Mouse (Mus musculus) testis, postnatal 14 days (tissue): ENCODE measurements around the gene Tmem120b.
"Not testable (repeated sequence)": the region's sequence is repeated elsewhere in the genome, so short reads cannot be mapped to it uniquely, and the experiment has no call there.

Source experiments
- DNase-seq: peaks from one replicate; pipeline ENCODE4 v3.0.0; 2021; ENCODE audit warnings: low spot score

Gene Tmem120b

DNA sequence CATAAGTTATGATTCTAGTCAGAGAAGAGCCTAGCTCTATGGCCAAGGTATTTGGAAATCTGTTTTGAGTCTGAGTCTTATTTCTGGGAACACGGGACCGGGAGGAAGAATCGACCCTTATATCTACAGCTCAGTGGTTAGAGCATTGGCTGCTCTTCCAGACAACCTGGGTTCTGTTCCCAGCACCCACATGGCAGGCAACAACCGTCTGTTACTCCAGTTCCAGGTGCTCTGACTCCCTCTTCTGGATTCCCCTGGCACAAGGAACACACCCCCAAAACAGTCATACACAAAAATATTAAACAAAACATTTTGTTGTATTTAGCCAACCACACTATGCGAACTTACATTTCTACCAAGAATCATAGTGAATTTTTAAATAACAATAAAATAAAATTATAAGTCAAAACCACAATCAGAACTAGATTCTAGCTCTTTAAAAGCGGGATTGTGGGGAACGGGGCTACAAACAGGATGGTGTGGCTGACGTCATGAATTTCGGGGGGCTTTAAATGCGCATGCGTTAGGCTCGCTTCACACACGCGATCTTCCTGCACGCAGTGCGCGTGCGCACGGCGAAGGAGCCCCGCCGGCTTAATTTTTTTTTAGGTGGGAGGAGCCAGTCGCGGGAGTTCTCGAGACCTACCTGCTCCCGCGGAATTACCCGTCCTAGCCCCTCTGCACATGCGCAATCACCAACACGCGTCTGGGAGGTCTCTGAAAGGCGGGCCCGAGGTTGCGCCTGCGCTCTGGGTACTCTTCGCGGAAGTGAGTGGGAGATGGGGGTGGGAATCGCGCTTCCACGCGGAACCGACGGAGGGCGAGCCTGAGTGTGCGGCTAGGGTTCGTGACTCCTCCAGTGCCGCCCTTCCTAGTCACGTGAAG lies 10.6 kb upstream of the Tmem120b start:
- peak; percentile 100 for DNase-seq

- DNase-seq: no peak
Observed at GRCm38 (mm10) chr5:123058251-123059102, 9.7 kb upstream of the Tmem120b start.

- DNase-seq: no peak
Observed at GRCm38 (mm10) chr5:123059757-123060520, 8.3 kb upstream of the Tmem120b start.

GRCm38 (mm10) chr5:123060706-123061401 lies 7.4 kb upstream of the Tmem120b start:
- no peak for DNase-seq

DNA sequence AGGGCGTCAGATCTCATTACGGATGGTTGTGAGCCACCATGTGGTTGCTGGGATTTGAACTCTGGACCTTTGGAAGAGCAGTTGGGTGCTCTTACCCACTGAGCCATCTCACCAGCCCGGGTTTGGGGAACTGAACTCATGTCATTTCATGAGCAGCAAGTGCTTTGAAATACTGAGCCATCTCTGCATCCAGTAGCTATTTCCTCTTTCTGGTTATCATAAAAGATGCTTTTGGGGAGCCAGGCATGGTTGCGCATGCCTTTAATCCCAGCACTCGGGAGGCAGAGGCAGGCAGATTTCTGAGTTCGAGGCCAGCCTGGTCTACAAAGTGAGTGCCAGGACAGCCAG lies 6.8 kb upstream of the Tmem120b start:
- DNase-seq: not testable (repeated sequence)

GRCm38 (mm10) chr5:123063141-123063540 lies 5.1 kb upstream of the Tmem120b start:
- DNase-seq: no peak

DNA sequence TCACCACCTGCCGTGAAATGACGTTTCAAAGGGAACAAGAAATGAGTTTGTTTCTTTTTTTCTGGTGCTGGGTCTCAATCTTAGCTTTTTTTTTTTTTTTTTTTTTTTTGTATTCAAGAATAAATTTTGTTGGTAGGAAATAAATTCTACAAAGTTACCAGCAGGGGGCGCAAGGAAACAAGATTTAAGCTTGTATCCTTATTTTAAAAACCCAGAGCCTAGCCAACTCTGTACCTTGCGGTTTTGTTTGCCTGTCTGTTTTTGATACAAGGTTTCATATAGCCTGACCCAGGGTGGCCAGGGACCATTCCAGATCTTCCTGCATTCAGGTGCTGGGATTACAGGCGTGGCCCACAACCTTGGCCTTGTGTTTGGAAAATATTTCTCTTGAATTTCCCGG lies 4.0 kb upstream of the Tmem120b start:
- peak; percentile 78 for DNase-seq

- no peak for DNase-seq
Observed at GRCm38 (mm10) chr5:123067395-123067995, 720 bp upstream of the Tmem120b start.

- DNase-seq: no peak
Observed at GRCm38 (mm10) chr5:123068714-123069113, 499 bp downstream of the Tmem120b start.

DNA sequence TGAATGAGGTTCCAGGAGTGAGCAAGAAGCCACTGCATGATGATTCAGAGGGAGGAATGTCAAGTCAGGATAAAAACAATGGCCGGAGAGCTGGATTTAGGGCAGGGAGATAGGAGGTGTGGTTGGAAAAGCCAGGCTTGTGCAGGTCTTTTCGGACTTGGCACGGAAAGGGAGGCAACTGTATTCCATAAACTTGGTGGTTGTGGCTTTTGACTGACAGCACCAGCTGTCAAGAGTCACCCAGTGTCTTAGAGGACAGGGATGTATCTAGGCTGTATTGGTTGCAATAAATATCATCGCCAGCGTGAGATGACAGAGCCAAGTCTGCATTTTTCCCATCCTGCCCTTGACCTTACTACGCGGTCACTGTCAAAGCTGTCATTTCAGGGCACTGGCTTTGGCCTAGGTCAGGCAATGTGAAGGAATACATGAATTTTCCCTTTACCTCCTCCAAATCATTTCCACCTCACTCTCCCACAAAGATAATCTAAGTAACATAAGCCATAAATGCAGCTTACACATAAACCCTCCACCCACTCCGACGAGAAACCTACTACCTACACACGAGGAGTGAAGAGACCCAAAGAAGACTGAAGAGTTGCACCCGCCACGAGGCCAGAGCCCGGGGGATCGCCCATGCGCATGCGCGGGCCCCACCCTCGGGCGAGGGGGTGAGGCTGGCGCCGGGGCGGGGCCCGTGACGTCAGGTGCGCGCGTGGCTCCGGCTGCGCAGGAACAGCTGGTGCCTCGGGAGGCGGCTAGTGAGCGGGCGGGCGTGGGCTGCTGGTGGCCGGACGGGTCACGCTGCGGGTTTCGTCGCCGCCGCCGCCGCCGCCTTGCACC lies 7.6 kb downstream of the Tmem120b start:
- peak; percentile 89 for DNase-seq

DNA sequence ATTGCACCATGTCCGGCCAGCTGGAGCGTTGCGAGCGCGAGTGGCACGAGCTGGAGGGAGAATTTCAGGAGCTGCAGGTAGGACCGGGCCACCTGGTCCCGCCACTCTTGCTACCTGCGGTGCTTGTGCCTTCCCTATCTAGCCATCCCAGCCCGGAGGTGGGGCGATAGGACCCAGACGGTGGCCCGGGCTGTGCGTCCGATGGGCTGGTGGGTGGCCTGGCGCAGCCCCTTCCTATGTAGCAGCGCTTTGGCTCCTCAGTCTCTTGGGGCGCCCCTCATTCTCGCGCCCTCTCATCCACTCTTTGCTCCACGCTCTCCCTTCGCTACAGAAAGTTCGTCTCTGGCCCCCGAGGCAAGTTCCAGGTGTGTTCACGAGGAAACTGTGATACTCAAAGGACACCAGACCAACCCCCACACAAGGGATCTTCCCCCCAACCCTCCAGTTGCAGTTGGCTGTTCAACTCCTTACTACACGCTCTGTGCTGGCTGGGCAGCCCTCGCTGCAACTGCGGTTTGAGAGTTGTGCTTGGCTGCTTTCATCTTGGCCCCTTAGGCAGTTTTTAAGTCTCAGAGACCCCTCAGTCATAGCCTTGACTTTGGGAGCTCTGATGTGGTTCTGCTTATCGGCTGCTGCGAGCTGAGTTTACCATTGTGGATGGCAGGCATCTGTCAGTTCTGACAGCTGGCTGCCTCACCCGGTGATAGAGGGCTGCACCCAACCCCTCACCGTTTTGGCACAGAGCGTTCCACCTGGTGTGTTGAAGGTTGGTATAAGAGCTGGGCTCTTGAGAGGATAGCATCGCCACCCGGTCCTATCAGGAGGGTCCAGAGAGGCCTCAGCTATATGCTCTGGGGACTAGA lies 8.4 kb downstream of the Tmem120b start:
- DNase-seq: no peak

- no peak for DNase-seq
Observed at GRCm38 (mm10) chr5:123079568-123079967, 11.4 kb downstream of the Tmem120b start.

GRCm38 (mm10) chr5:123080041-123080440 lies 11.8 kb downstream of the Tmem120b start:
- DNase-seq: no peak

- DNase-seq: no peak
Observed at GRCm38 (mm10) chr5:123080510-123080909, 12.3 kb downstream of the Tmem120b start.

GRCm38 (mm10) chr5:123083340-123084050 lies 15.3 kb downstream of the Tmem120b start:
- no peak for DNase-seq

- no peak for DNase-seq
Observed at GRCm38 (mm10) chr5:123086501-123086900, 18.3 kb downstream of the Tmem120b start.

GRCm38 (mm10) chr5:123088784-123089183 lies 20.6 kb downstream of the Tmem120b start:
- DNase-seq: no peak

DNA sequence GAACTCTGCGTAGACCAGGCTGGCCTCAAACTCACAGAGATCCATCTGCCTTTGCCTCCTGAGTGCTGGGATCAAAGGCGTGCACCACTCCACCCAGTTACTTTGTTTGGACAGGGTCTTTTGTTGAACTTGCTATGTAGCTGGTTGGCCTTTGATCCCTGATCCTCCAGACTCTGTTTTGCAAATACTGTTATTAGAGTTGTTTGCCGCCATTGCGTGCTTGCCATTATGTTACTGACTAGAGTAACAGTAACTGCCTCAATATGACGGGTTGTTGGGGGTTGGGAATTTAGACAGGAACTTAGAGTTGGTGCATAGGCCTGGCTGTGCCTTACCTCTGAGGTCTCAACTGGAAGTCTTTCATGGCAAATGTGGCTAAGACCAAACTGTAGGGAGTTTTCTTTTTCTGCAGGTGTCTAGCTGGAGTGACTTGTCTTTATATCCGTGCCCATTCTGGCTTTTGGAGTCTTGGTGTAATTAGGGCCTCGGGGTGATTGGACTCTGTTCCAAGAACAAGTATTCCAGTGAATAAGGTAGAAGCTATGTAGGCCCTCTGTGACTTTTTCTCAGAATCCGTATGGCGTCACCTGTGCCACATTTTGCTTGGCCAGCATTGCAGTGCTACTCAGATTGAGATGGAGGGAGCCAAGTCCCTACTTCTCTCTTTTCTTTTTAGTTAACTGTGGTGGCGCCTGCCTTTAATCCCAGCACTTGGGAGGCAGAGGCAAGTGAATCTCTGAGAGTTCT lies 22.5 kb downstream of the Tmem120b start:
- DNase-seq: no peak
